Mouse (Mus musculus) liver, embryonic 15.5 days (tissue): ENCODE measurements at regions not wholly inside any gene's neighbourhood (a gene's known extent, or its start where the extent isn't known, plus 50 kb on each side); places are given as distances from the start of the nearest gene placed in this dataset.

Experiments used
- ATAC-seq: fragments of 200-750 bp; cut with Nextera tagmentation; 2 replicates; pipeline ENCODE4 v1.8.0; 2017; ENCODE audit warnings: moderate number of reproducible peaks, mild to moderate bottlenecking, moderate library complexity; ENCODE audit not compliant: insufficient read depth
- H3K27ac ChIP-seq: fragments of 300-500 bp; sonication (generic); replicated peaks from 2 replicates; pipeline ENCODE4 v1.5.1; 2015; ENCODE audit warnings: mild to moderate bottlenecking, inconsistent platforms
- H3K27me3 ChIP-seq: fragments of 300-500 bp; sonication (generic); 2 replicates; pipeline ENCODE4 v1.6.1; 2015; ENCODE audit warnings: mild to moderate bottlenecking, inconsistent platforms
- H3K36me3 ChIP-seq: fragments of 300-500 bp; sonication (generic); replicated peaks from 2 replicates; pipeline ENCODE4 v1.6.1; 2015; ENCODE audit warnings: moderate library complexity, mild to moderate bottlenecking, inconsistent platforms
- H3K4me1 ChIP-seq: fragments of 300-500 bp; sonication (generic); replicated peaks from 2 replicates; pipeline ENCODE4 v1.6.1; 2015; ENCODE audit warnings: inconsistent platforms
- H3K4me2 ChIP-seq: fragments of 300-500 bp; sonication (generic); 2 replicates; pipeline ENCODE4 v1.6.1; 2015; ENCODE audit warnings: moderate library complexity, mild to moderate bottlenecking, inconsistent platforms
- H3K4me3 ChIP-seq: fragments of 300-500 bp; sonication (generic); replicated peaks from 2 replicates; pipeline ENCODE4 v1.5.1; 2015; ENCODE audit warnings: mild to moderate bottlenecking, inconsistent platforms
- H3K9ac ChIP-seq: fragments of 300-500 bp; sonication (generic); 2 replicates; pipeline ENCODE4 v1.6.1; 2015; ENCODE audit warnings: moderate library complexity, mild to moderate bottlenecking, inconsistent platforms
- H3K9me3 ChIP-seq: fragments of 300-500 bp; sonication (generic); replicated peaks from 2 replicates; pipeline ENCODE4 v1.6.1; 2016; ENCODE audit warnings: inconsistent platforms
- WGBS: fragments of 180-500 bp; shearing (Covaris S2); methylation state at CpG from one replicate; pipeline ENCODE4 v1.1.7; 2015; ENCODE audit warnings: mixed read lengths; ENCODE audit not compliant: insufficient replicate concordance; 5-methylcytosine and 5-hydroxymethylcytosine counted together

DNA sequence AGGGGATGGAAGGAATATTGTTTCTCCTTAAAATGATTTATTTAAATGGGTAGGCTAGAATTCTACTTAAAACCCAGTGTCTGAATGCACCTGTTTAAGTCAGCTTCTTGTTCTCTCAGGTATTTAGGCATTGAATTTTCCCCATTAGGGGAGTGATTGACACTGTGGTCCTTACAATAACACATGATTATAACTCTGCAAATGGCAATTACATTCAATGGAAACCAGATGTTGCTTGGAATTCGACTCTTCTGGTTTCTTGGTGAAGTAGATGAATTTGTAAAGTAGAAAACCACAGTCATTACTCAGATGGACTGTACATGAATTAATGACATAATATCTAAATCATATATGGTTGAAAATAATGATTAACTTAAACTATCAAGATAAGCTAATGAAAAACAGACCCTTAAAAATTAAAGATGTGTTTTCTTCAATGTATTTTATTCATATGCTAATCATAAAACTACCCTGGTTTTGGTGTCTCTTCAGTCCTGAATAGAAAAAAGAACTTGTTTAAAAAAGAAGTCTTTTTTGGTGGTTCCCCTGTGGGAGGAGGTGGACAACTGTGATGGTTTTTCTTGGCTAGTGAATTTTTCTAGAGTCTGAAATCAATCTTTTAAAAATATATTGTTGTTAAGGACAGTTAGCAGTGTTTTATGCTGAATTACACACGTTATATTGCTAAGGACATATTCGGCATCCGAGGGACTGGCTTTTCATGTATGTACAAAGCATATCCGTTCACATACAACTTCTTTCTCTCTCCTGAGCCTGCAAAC is 231.8 kb upstream of the Osr1 start:
- Histone ChIP-seq H3K27me3 (no peaks in the 10 kb centered on the region), H3K9me3 (no peaks in the 10 kb centered on the region), H3K4me2 (no peak overlapping the region), H3K9ac (no peak overlapping the region), H3K27ac (no peak overlapping the region), H3K4me3 (no peak overlapping the region), H3K36me3 (no peaks in the 10 kb centered on the region), H3K4me1 (no peaks in the 10 kb centered on the region)
- ATAC-seq = no peak
- 57% methylated on average over 5 of the region's 5 CpGs for WGBS

DNA sequence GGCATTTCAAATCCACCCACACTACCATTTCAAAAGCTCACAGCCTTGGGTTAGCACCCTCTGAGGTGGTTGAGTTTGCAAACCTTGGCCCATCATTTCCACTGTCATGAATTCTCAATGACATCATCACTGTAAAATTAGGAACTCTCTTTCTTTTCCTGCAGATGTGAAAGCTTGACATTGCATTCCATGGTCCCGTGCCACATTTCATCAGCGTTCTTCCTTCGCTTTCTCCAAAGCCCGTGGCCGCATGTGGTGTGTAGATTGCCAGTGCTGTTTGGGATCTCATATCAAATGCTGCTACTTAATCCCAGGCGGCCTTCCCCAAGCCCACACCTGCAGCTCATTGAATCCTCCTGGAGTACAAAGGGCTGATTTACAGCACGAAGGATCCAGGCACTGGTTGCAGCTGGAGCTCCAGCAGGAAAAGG is 231.1 kb upstream of the Osr1 start:
- no peak for ATAC-seq
- WGBS = 49% methylated on average over 7 of the region's 7 CpGs
- no peaks in the 10 kb centered on the region for H3K9me3 ChIP-seq
- no peak overlapping the region for H3K27ac ChIP-seq
- no peaks in the 10 kb centered on the region for H3K27me3 ChIP-seq
- H3K4me3 ChIP-seq = no peak overlapping the region
- no peak overlapping the region for H3K4me2 ChIP-seq
- no peaks in the 10 kb centered on the region for H3K36me3 ChIP-seq
- no peaks in the 10 kb centered on the region for H3K4me1 ChIP-seq
- no peak overlapping the region for H3K9ac ChIP-seq

DNA sequence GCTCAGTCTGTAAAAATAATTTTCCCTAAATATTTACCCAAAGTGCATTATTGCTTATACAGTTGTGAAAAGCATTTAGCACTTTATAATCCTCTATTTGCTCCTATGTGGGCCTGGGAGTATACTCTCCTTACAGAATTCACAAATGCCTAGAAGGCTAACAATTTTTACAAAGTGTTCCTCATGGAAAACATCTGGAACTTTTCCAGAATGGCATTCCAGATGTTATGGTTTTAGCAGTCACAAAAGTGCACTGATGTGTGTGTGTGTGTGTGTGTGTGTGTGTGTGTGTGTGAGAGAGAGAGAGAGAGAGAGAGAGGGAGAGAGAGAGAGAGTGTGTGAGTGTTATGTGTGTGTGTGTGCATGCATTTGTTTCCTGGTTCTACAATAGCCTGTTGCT is 229.1 kb upstream of the Osr1 start:
- Histone ChIP-seq H3K27me3 (no peaks in the 10 kb centered on the region), H3K27ac (no peak overlapping the region), H3K36me3 (no peaks in the 10 kb centered on the region), H3K4me2 (no peak overlapping the region), H3K9ac (no peak overlapping the region), H3K4me1 (no peaks in the 10 kb centered on the region), H3K9me3 (no peaks in the 10 kb centered on the region), H3K4me3 (no peak overlapping the region)
- no peak for ATAC-seq

DNA sequence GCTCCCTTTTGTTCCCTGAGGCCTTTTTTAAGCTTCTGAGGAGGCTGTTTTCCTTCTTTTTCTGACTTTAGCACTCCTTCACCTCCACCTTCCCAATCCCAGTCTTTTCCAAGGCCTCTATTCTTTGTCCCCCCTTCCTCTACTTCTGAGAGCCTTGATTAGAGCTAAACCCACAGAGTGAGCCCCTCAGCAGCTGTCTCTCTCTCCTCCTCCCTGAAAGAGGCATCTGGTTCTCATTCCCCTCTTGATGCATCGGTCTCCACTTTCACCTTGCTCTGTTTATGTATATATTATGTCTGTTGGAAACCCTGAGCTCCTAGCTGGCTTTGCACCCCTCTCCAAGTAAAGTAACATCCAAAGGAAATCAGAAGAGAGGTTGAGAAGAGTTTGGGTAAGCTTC is 224.6 kb upstream of the Osr1 start:
- no peaks in the 10 kb centered on the region for H3K36me3 ChIP-seq
- no peak for ATAC-seq
- no peaks in the 10 kb centered on the region for H3K27me3 ChIP-seq
- H3K4me3 ChIP-seq = no peak overlapping the region
- H3K4me1 ChIP-seq = no peaks in the 10 kb centered on the region
- H3K9me3 ChIP-seq = no peaks in the 10 kb centered on the region
- H3K4me2 ChIP-seq = no peak overlapping the region
- no peak overlapping the region for H3K27ac ChIP-seq
- WGBS = 61% methylated on average over 1 of the region's 1 CpGs
- no peak overlapping the region for H3K9ac ChIP-seq

DNA sequence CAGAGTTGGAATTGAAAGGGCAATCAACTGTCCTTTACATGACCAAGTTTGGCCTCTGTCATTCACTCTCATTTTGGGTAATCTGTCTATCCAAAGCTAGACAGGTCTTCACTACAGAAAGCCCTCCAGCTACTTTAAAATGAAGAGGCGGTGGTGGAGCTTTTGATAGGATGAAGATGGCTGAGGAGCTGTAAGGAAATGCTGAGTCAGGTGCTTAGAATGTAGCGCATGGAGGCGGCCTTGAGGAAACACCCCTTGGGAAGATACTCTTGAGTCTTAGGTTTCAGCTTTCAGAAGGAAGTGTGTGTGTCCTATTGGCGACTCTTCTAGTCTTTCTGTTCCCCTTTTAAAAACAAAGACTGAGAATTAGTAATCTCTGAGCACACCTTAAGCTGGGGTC is 214.4 kb upstream of the Osr1 start:
- no peak overlapping the region for H3K9ac ChIP-seq
- H3K4me2 ChIP-seq = no peak overlapping the region
- H3K9me3 ChIP-seq = no peaks in the 10 kb centered on the region
- H3K36me3 ChIP-seq = no peaks in the 10 kb centered on the region
- 60% methylated on average over 4 of the region's 4 CpGs for WGBS
- H3K4me1 ChIP-seq = no peaks in the 10 kb centered on the region
- no peak for ATAC-seq
- no peak overlapping the region for H3K27ac ChIP-seq
- H3K27me3 ChIP-seq = no peaks in the 10 kb centered on the region
- no peak overlapping the region for H3K4me3 ChIP-seq

DNA sequence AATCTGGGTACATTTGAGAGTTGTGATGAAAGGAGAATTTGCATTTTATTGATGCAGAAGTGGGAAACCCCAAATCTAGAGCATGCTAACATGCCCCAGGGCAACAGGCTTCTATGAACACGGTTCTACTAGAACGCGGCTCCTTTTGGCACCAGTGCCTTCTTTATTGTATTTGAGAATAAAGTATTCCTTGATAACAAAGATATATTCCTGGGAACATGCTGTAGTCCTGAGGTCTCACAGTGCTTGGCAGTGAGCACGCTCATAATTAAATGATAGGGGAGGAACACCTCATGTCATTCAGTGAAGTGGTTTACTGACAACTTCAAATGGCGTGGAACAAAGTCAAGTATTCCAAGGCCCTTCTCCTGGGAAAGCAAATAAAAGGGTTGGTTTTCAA is 212.1 kb upstream of the Osr1 start:
- 64% methylated on average over 5 of the region's 5 CpGs for WGBS
- H3K9ac ChIP-seq = no peak overlapping the region
- ATAC-seq = no peak

DNA sequence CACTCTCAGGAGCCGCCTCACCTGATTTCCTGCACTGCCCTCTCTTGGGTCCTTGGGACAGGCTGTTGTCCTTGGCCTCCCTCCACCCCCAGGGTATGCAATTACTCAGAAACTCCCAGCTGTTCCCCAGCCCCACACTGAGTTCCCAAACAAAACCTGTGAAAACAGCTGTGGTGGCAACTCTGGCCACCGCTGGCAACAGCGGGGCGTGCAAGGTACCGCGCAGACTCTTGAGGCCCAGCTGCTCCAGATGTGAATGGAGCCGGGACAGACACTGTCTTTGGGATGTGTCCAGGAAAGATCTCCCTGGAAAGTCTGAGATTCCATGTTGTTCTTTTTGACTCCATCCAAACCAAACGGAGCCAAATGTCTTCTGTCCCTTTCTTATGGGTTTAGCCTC is 211.0 kb upstream of the Osr1 start:
- no peak for ATAC-seq
- Histone ChIP-seq H3K36me3 (no peaks in the 10 kb centered on the region), H3K4me2 (no peak overlapping the region), H3K4me1 (no peaks in the 10 kb centered on the region), H3K9ac (no peak overlapping the region), H3K27me3 (no peaks in the 10 kb centered on the region), H3K9me3 (no peaks in the 10 kb centered on the region), H3K27ac (no peak overlapping the region), H3K4me3 (no peak overlapping the region)
- 45% methylated on average over 8 of the region's 8 CpGs for WGBS

More for the DNA sequence above, 212.1 kb upstream of the Osr1 start:
- Histone ChIP-seq H3K4me2 (no peak overlapping the region), H3K9me3 (no peaks in the 10 kb centered on the region), H3K4me3 (no peak overlapping the region), H3K36me3 (no peaks in the 10 kb centered on the region), H3K27ac (no peak overlapping the region), H3K4me1 (no peaks in the 10 kb centered on the region), H3K27me3 (no peaks in the 10 kb centered on the region)

DNA sequence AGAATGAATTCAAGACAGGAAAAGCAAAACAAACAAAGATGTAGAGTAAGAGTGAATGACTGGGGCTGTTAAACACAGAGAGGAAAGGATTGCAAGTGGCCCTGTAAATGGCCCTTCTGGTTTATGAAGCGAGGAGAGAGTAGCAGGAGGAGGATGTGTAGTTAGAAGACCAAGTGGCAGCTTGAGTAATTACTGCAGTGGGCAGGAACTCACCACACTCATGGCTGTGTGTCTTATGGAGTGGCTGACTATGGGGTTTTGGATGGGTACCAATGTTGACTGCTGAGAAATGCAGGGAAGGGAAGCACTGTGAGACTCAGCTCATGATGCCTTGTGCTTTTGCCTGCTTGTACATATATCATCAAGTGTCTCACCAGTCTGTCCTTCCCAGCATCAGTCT is 204.0 kb upstream of the Osr1 start:
- WGBS = 31% methylated on average over 1 of the region's 1 CpGs
- no peak for ATAC-seq

DNA sequence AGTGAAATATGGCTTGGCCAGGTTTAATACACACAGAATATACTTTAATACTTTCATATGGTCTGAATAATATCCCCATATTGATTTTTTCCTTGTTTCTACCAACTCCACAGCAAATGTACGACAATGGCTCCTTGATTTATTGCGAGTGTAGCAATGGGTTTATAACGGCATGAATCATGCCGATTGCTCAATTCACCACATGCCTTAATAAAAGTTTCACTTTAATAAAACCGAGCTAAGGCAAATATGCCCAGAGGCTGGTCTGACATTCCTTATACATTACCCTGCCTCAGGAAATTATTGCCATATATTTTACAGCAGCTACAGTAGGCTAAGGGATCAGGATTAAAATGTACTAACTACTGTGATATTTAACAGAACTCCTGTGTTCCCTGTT is 201.2 kb upstream of the Osr1 start:
- Histone ChIP-seq H3K27ac (no peak overlapping the region), H3K9ac (no peak overlapping the region), H3K27me3 (no peaks in the 10 kb centered on the region), H3K4me1 (no peaks in the 10 kb centered on the region), H3K4me3 (no peak overlapping the region), H3K9me3 (no peaks in the 10 kb centered on the region), H3K4me2 (no peak overlapping the region), H3K36me3 (no peaks in the 10 kb centered on the region)
- WGBS = 71% methylated on average over 5 of the region's 5 CpGs
- no peak for ATAC-seq

More for the DNA sequence above, 204.0 kb upstream of the Osr1 start:
- H3K27me3 ChIP-seq = no peaks in the 10 kb centered on the region
- H3K27ac ChIP-seq = no peak overlapping the region
- no peaks in the 10 kb centered on the region for H3K4me1 ChIP-seq
- no peaks in the 10 kb centered on the region for H3K9me3 ChIP-seq
- H3K36me3 ChIP-seq = no peaks in the 10 kb centered on the region
- H3K4me2 ChIP-seq = no peak overlapping the region
- no peak overlapping the region for H3K9ac ChIP-seq
- no peak overlapping the region for H3K4me3 ChIP-seq

DNA sequence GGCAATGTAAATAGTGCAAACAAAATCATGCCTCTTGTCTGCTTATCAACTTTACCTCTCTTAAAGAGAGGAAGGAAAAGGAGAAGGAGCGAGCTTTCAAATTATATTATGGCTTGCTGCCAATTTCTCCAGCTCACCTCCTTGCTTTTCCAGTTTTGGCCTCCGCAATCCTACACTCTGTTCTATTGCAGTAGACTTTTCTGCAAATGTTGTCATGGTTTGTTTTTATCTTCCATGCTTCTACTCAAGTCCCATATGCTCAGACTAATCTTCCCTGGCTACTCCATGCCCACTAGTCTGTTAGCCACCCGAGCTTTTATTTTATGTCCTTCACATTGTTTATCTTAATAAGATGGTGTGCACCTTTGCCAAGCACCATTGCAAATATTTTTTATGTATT is 168.0 kb upstream of the Osr1 start:
- H3K36me3 ChIP-seq = no peaks in the 10 kb centered on the region

DNA sequence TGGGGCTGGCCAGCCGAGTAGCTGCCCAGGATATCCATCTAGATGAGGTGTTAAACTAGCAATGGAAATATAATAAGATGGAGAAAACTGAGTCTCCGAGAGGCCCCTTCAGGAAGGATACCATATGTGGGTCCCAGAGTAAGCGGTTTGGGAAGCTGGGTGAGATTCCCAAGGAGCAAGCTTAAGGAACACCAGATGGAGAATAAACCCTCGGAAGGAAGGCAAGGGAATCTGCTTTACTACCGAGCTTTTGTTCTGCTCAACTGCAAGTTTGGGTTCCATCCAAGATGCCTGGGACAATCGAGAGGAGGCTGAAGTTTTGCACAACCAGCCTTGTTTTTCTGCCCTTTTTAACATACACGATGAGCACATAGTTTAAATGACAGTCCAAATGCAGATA is 164.9 kb upstream of the Osr1 start:
- H3K27me3 ChIP-seq = no peaks in the 10 kb centered on the region
- H3K4me2 ChIP-seq = no peak overlapping the region
- H3K9ac ChIP-seq = no peak overlapping the region
- no peak overlapping the region for H3K27ac ChIP-seq
- ATAC-seq = no peak
- no peaks in the 10 kb centered on the region for H3K4me1 ChIP-seq
- 54% methylated on average over 7 of the region's 7 CpGs for WGBS
- H3K9me3 ChIP-seq = no peaks in the 10 kb centered on the region
- H3K36me3 ChIP-seq = no peaks in the 10 kb centered on the region
- no peak overlapping the region for H3K4me3 ChIP-seq

More for the DNA sequence above, 168.0 kb upstream of the Osr1 start:
- Histone ChIP-seq H3K9me3 (no peaks in the 10 kb centered on the region), H3K27ac (no peak overlapping the region), H3K27me3 (no peaks in the 10 kb centered on the region), H3K4me2 (no peak overlapping the region), H3K4me1 (no peaks in the 10 kb centered on the region), H3K4me3 (no peak overlapping the region), H3K9ac (no peak overlapping the region)
- WGBS = 56% methylated on average over 3 of the region's 3 CpGs
- ATAC-seq = no peak

DNA sequence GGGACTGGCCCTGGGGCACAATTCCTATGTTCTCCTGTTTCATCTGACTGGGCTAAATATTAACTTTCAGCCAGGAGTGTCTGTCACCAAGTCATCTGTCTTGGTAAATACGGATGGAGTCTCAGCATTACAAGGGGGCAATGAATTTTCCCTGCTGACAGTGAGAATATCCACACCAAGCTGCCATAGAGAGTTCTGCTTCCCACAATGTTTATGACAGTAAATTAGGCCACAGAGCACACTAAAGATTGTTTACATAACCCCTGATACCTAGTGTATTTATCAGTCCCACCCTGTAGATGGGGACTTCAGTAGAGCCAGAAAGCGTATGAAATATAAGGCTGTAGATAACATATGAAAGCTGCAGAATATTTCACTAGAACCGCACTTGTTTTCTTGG is 150.6 kb upstream of the Osr1 start:
- Histone ChIP-seq H3K9ac (no peak overlapping the region), H3K27me3 (no peaks in the 10 kb centered on the region), H3K9me3 (no peaks in the 10 kb centered on the region), H3K4me2 (no peak overlapping the region), H3K36me3 (no peaks in the 10 kb centered on the region), H3K27ac (no peak overlapping the region), H3K4me3 (no peak overlapping the region), H3K4me1 (no peaks in the 10 kb centered on the region)
- WGBS = 46% methylated on average over 3 of the region's 3 CpGs
- no peak for ATAC-seq
